Mouse (Mus musculus) kidney, postnatal 0 days (tissue): ENCODE results near the gene N4bp2. TPM values are rescaled to one million over a fixed set of nuclear protein-coding genes. Genes with fewer than 3 reads are reported as not detected.
A peak's percentile ranks its signal among the peaks of the same experiment; 100 is the strongest.
"Not testable (repeated sequence)": the region's sequence is repeated elsewhere in the genome, so short reads cannot be mapped to it uniquely, and the experiment has no call there.

Experiments used
- ATAC-seq: fragments of 200-750 bp; cut with Nextera tagmentation; replicated peaks from 2 replicates; pipeline ENCODE4 v1.8.0; 2017; ENCODE audit warnings: low read depth, moderate number of reproducible peaks, moderate TSS enrichment, moderate library complexity; ENCODE audit not compliant: low FRiP score
- DNase-seq: peaks from one replicate; pipeline ENCODE4 v3.0.0-alpha.2; 2016; ENCODE audit warnings: low spot score
- H3K27ac ChIP-seq: fragments of 300-500 bp; sonication (generic); 2 replicates; pipeline ENCODE4 v1.5.1; 2014; ENCODE audit warnings: mild to moderate bottlenecking
- H3K27me3 ChIP-seq: fragments of 300-500 bp; sonication (generic); 2 replicates; pipeline ENCODE4 v1.6.1; 2014; ENCODE audit warnings: low read length, mixed read lengths; ENCODE audit not compliant: insufficient read depth
- H3K36me3 ChIP-seq: fragments of 300-500 bp; sonication (generic); 2 replicates; pipeline ENCODE4 v1.6.1; 2014; ENCODE audit warnings: low read length, mixed read lengths; ENCODE audit not compliant: insufficient read depth
- H3K4me1 ChIP-seq: fragments of 300-500 bp; sonication (generic); replicated peaks from 2 replicates; pipeline ENCODE4 v1.6.1; 2014; ENCODE audit warnings: antibody characterized with exemption, low read length, mixed read lengths; ENCODE audit not compliant: insufficient read depth
- H3K4me2 ChIP-seq: fragments of 300-500 bp; sonication (generic); 2 replicates; pipeline ENCODE4 v1.6.1; 2014; ENCODE audit warnings: mild to moderate bottlenecking, low read length, moderate library complexity, mixed read lengths
- H3K4me3 ChIP-seq: fragments of 300-500 bp; sonication (generic); replicated peaks from 2 replicates; pipeline ENCODE4 v1.5.1; 2014; ENCODE audit warnings: low read depth, low read length
- H3K9ac ChIP-seq: fragments of 300-500 bp; sonication (generic); 2 replicates; pipeline ENCODE4 v1.6.1; 2014; ENCODE audit warnings: low read depth, low read length
- H3K9me3 ChIP-seq: fragments of 300-500 bp; sonication (generic); replicated peaks from 2 replicates; pipeline ENCODE4 v1.6.1; 2016; ENCODE audit warnings: low read length, inconsistent platforms, mixed read lengths
- CTCF ChIP-seq: IDR thresholded peaks from 2 replicates; pipeline ENCODE4 v1.5.1; 2016; ENCODE audit warnings: antibody characterized with exemption, low read depth, mild to moderate bottlenecking, moderate library complexity
- WGBS: fragments of 180-500 bp; shearing (Covaris S2); extraction: QIAGEN DNeasy Blood & Tissue Kit; methylation state at CpG from one replicate; pipeline ENCODE4 v1.1.7; 2014; 5-methylcytosine and 5-hydroxymethylcytosine counted together
- polyA plus RNA-seq: library from polyadenylated mRNA; unstranded; fragments of >200 nt; fragmentation: Nextera tagmentation; extraction: Ambion mirVana; gene quantifications from 2 replicates; pipeline ENCODE4 v1.2.1, GENCODE M21; 2015

Gene N4bp2
- polyA plus RNA-seq, 1 experiment from 2014 or later, result 14.9 TPM

DNA sequence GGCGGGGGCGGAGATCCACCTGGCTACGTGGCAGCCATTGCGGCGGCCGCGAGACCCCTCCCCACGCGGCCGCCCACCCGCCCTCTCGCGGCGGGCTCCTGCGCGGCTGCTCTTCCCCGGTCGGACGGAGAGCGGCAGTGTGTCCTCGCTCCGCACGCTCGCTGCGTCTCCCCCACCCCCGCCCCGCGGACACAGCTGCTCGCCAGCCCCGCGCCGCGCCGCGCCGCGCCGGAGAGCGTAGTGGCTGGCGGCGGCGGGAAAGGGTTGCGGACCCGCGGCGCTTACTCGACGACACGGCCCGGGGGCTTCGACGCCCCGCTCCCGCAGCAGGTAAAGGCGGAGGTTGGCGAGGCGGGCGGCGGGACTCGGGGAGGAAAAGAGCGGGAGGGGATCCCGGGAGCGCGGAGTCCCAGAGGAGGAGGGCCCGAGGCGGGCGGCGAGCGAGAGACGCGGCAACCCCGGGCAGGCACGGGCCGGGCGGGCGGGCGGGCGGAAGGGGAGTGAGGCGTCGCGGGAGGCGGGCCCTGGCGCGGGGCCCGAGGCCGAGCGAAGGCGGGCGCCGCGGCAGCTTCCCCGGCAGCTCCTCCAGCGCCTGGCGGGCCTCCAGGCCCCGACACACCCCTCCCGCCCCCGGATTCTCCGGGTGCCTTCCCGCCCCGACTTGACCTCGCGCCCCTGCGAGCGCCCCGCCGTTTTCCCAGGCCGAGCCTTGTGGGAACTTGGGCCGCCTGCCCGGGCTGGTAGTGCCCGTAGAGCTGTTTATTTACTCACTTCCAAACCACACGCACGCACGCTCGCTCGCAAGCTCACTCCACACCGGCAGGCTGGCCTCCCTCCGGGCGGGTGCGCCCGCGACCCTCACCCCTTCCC is 830 bp downstream of the N4bp2 start:
- DNase-seq (peak; percentile 84), ATAC-seq (peak; percentile 82)
- H3K9ac ChIP-seq, result peak overlapping the region; percentile 96
- peak overlapping the region; percentile 77 for H3K4me3 ChIP-seq
- no peaks in the 10 kb centered on the region for H3K9me3 ChIP-seq
- H3K4me2 ChIP-seq, result peak overlapping the region; percentile 94
- under 1% methylated on average over 70 of the region's 121 CpGs for WGBS
- peak; percentile 58 for TF ChIP-seq CTCF
- no peaks in the 10 kb centered on the region for H3K27me3 ChIP-seq
- H3K36me3 ChIP-seq, result no peaks in the 10 kb centered on the region
- H3K4me1 ChIP-seq, result no peaks in the 10 kb centered on the region
- peak overlapping the region; percentile 99 for H3K27ac ChIP-seq

DNA sequence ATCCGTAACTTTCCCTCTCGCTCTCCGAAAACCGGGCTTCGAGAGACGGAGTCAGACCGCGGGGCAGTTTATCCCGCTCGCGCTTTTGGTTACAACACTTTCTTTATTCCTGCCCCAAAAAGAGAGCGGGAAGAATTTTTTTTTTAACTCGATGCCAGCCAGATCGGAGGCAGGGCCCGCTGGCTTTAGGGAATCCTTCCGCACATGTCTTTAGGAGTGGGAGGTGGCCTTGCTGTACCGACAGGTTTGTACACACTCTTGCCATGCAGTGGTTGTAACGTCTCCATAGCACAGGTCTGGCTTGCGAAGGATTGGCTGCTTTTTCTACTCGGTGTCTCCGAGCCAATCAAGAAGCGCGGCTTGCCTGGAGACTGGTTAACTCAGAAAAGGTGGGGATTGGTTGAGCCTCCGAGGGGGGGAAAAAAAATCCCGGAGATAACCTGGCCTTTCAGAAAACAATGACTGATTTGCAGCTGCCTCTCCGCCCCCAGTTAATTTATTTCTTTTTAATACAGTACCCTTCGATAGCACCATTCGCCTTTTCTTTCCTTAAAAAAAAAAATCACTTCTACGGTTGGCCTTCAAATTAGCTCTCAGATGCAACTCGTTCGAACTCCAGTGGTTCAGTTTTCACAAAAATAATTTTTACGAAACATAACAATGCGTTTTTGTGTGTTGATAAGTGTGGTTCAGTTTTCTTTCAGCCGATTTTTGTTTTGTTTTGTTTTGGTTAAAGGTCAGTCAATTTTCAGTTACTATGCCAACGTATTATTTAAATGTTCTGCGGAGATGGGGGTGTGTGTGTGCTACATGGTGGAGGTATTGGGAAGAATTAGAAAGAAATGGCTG is 1.7 kb downstream of the N4bp2 start:
- peak; percentile 97 for DNase-seq
- H3K27ac ChIP-seq, result peak overlapping the region; percentile 99
- peak overlapping the region; percentile 96 for H3K9ac ChIP-seq
- H3K27me3 ChIP-seq, result no peaks in the 10 kb centered on the region
- TF ChIP-seq CTCF, result no peak
- no peaks in the 10 kb centered on the region for H3K9me3 ChIP-seq
- H3K36me3 ChIP-seq, result no peaks in the 10 kb centered on the region
- H3K4me1 ChIP-seq, result no peaks in the 10 kb centered on the region
- H3K4me3 ChIP-seq, result peak overlapping the region; percentile 77
- WGBS, result 3% methylated on average over 36 of the region's 36 CpGs
- ATAC-seq, result peak; percentile 90
- H3K4me2 ChIP-seq, result peak overlapping the region; percentile 94

DNA sequence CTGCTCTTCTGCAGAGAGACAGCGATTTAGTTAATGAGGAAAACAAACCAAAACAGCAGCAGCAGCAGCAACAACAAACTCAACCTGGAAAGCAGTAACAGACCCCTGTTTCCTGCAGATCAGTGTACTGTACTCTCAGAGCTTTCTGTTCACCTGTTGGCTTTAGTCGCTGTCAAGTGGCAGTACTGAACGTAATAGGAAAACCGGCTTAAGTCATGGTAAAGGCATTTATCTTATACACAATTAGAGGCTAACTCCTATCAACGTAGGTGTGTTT is 2.3 kb downstream of the N4bp2 start:
- H3K27me3 ChIP-seq, result no peaks in the 10 kb centered on the region
- TF ChIP-seq CTCF, result no peak
- H3K36me3 ChIP-seq, result no peaks in the 10 kb centered on the region
- ATAC-seq (no peak), DNase-seq (no peak)
- H3K4me2 ChIP-seq, result peak overlapping the region; percentile 94
- H3K4me3 ChIP-seq, result peak overlapping the region; percentile 77
- H3K9me3 ChIP-seq, result no peaks in the 10 kb centered on the region
- WGBS, result 49% methylated on average over 5 of the region's 5 CpGs
- no peak overlapping the region for H3K9ac ChIP-seq
- H3K4me1 ChIP-seq, result no peaks in the 10 kb centered on the region
- H3K27ac ChIP-seq, result peak overlapping the region; percentile 99; the same call in 1 of the 2 replicates

DNA sequence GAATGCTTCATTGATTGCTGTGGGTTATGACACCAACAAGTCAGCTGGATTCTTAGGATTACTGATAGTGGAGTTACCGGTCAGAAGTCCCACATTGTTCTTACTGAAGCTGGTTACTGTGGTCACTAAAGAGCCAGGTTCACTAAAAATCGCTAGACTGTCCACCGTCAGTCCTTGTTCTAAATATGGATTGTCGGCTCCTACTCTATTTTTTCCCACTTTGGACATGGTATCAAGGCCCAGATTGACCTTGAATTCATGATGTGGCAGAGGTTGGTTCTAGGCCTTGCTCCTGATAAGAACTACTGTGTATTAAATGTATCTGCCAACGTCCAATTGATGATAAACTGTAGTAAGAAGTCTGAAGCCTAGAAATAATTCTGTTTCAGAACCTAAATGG is 4.7 kb downstream of the N4bp2 start:
- H3K4me3 ChIP-seq, result no peak overlapping the region
- no peaks in the 10 kb centered on the region for H3K4me1 ChIP-seq
- no peaks in the 10 kb centered on the region for H3K9me3 ChIP-seq
- no peak for TF ChIP-seq CTCF
- H3K9ac ChIP-seq, result no peak overlapping the region
- H3K4me2 ChIP-seq, result no peak overlapping the region
- no peak for DNase-seq
- H3K27ac ChIP-seq, result no peak overlapping the region
- no peaks in the 10 kb centered on the region for H3K27me3 ChIP-seq
- ATAC-seq, result no peak
- 86% methylated on average over 5 of the region's 5 CpGs for WGBS
- H3K36me3 ChIP-seq, result no peaks in the 10 kb centered on the region

- no peak for DNase-seq
- 93% methylated on average over 7 of the region's 7 CpGs for WGBS
- no peak for TF ChIP-seq CTCF
- no peak overlapping the region for H3K9ac ChIP-seq
- H3K4me2 ChIP-seq, result no peak overlapping the region
- no peaks in the 10 kb centered on the region for H3K4me1 ChIP-seq
- ATAC-seq, result no peak
- no peak overlapping the region for H3K4me3 ChIP-seq
- H3K27me3 ChIP-seq, result no peaks in the 10 kb centered on the region
- H3K9me3 ChIP-seq, result no peaks in the 10 kb centered on the region
- H3K27ac ChIP-seq, result no peak overlapping the region
- no peaks in the 10 kb centered on the region for H3K36me3 ChIP-seq
Measured at GRCm38 (mm10) chr5:65770065-65770464, 6.7 kb downstream of the N4bp2 start.

DNA sequence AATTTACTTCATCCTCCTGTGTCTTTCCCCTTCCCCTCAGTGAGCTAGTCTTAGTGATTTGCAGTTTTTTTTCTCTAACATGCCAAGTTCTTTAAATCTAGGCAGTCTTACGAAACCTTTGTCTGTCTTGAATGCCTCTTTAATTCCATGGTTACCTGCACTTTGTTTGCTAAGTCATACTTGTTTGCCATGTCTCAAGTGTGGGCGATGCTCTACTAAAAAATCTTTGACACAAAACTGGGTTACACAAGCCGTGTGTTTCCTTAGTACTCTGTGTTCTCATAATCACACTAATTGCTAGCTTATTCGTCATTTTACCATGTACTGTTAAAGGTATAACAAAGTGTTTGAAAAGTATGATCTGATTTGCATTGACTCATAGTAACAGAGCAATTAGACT is 7.2 kb downstream of the N4bp2 start:
- H3K36me3 ChIP-seq, result no peaks in the 10 kb centered on the region
- H3K27me3 ChIP-seq, result no peaks in the 10 kb centered on the region
- no peak overlapping the region for H3K27ac ChIP-seq
- H3K9me3 ChIP-seq, result no peaks in the 10 kb centered on the region
- no peak for ATAC-seq
- no peak for DNase-seq
- H3K4me1 ChIP-seq, result no peaks in the 10 kb centered on the region
- no peak overlapping the region for H3K4me2 ChIP-seq
- no peak overlapping the region for H3K9ac ChIP-seq
- H3K4me3 ChIP-seq, result no peak overlapping the region
- WGBS, result 88% methylated on average over 4 of the region's 4 CpGs
- TF ChIP-seq CTCF, result no peak

GRCm38 (mm10) chr5:65773957-65774356 is 10.6 kb downstream of the N4bp2 start:
- ATAC-seq, H3K4me3 ChIP-seq: not testable (repeated sequence)
- WGBS, result 98% methylated on average over 3 of the region's 3 CpGs

More at GRCm38 (mm10) chr5:65773957-65774356, 10.6 kb downstream of the N4bp2 start:
- not testable (repeated sequence) for H3K4me1 ChIP-seq, H3K9ac ChIP-seq, H3K27me3 ChIP-seq, H3K4me2 ChIP-seq, DNase-seq, H3K9me3 ChIP-seq, H3K27ac ChIP-seq
- H3K36me3 ChIP-seq, result peaks cover 20% of the 10 kb centered on the region
